Mouse (Mus musculus) right cerebral cortex, postnatal 25 days (tissue): ENCODE measurements around the gene Cyp4a32.

Experiments used
- DNase-seq: peaks from one replicate; pipeline ENCODE4 v3.0.0; 2022

Cyp4a32 gene

DNA sequence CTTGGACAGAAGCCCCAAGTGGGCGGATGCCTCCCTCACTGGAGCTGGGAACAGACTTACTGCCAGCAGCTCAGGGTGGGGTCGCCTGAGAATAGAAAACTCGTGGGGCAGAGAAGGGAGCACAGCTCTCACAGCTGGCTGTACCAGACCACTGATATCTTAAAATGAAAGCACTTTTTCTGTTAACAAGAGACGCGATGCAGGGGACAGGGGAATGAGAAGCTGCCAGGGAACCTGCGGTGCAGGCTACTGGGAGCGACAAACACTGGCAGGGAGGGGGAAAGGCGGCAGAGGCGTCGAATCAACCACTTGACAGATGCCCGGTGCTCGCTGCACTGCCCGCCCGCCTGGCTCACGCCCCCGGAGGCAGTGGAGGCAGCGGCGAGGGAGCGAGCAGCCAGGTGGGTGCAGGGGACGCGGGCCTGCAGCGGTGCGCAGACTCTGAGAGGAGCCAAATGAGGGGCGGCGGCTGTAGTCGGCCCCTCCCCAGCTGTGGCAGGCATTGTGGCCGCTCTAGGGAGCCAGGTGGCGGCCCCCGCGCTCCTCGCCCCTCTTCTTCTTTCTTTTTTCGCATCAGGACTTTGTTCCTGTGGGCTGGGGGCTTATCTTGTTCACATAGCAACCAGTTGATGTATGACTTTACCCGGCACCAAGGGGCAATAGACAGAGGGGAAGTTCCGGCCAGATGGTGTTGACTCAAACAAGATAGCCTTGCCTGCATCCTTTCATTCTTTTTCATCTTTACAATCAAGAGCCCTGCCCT lies 56.5 kb downstream of the Cyp4a32 start:
- peak; percentile 59 for DNase-seq

DNA sequence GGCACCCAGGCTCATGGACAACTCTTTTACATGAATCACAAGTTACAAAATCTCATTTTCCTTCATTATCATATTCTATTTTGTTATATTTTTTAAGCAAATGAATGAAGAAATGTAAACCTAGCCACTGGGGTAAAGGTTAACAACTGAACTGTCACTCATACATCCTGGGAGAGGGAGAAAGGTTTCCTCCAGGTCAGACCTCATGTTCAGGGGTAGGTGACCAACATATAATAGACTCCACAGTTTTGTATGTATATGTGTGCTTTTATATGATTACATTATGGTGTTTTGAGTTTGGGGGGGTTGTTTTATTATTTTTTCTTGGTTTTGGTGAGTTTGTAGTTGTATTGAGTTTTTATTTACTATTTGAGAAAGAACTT lies 57.1 kb downstream of the Cyp4a32 start:
- DNase-seq: no peak

DNA sequence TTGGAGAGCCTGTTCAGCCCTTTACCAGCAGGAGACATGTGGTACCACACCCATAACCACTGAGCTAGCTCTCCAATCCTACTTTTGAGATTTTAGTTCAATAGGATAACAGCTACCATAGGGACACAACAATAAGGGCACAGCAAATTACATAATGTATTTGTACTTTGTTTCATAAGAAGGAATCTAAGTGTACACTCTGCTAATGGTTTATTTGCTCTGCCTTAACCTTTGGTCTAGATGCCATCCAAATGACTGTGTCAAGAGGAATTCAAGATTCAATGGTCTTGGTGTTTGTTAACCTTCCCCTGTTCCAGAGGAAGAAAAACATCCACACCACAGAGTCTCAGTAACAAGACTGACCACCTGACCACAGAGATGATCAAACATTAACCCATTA lies 58.4 kb downstream of the Cyp4a32 start:
- DNase-seq: no peak
